Mouse (Mus musculus) telencephalon, adult 2 months (tissue): ENCODE data around the gene Gpr142.

Experiments
- DNase-seq: peaks from one replicate; pipeline ENCODE4 v3.0.0-alpha.2; 2011; ENCODE audit warnings: low read depth, low spot score

Gpr142 gene

GRCm38 (mm10) chr11:114801906-114802305 lies 3.2 kb downstream of the Gpr142 start:
- no peak for DNase-seq

- no peak for DNase-seq
These were observed 4.0 kb downstream of the Gpr142 start for GRCm38 (mm10) chr11:114802540-114803267.

GRCm38 (mm10) chr11:114803990-114804389 lies 5.3 kb downstream of the Gpr142 start:
- no peak for DNase-seq

GRCm38 (mm10) chr11:114807025-114807424 lies 8.3 kb downstream of the Gpr142 start:
- DNase-seq = no peak

GRCm38 (mm10) chr11:114807686-114808427 lies 9.1 kb downstream of the Gpr142 start:
- no peak for DNase-seq

- no peak for DNase-seq
These were observed 10.6 kb downstream of the Gpr142 start for GRCm38 (mm10) chr11:114809371-114809770.

GRCm38 (mm10) chr11:114810344-114810743 lies 11.6 kb downstream of the Gpr142 start:
- DNase-seq = no peak

- DNase-seq = no peak
These were observed 14.1 kb downstream of the Gpr142 start for GRCm38 (mm10) chr11:114812731-114813240.

GRCm38 (mm10) chr11:114814873-114815592 lies 16.3 kb downstream of the Gpr142 start:
- DNase-seq = no peak

- DNase-seq = no peak
These were observed 18.2 kb downstream of the Gpr142 start for GRCm38 (mm10) chr11:114816934-114817333.

GRCm38 (mm10) chr11:114818185-114818584 lies 19.5 kb downstream of the Gpr142 start:
- no peak for DNase-seq

GRCm38 (mm10) chr11:114819110-114819509 lies 20.4 kb downstream of the Gpr142 start:
- no peak for DNase-seq

- DNase-seq = no peak
These were observed 21.7 kb downstream of the Gpr142 start for GRCm38 (mm10) chr11:114820444-114820843.

GRCm38 (mm10) chr11:114821325-114821724 lies 22.6 kb downstream of the Gpr142 start:
- no peak for DNase-seq

GRCm38 (mm10) chr11:114822727-114823126 lies 24.0 kb downstream of the Gpr142 start:
- DNase-seq = peak; percentile 93

- no peak for DNase-seq
These were observed 24.5 kb downstream of the Gpr142 start for GRCm38 (mm10) chr11:114823199-114823725.

GRCm38 (mm10) chr11:114826686-114827085 lies 28.0 kb downstream of the Gpr142 start:
- no peak for DNase-seq

- no peak for DNase-seq
These were observed 31.0 kb downstream of the Gpr142 start for GRCm38 (mm10) chr11:114829499-114830432.

GRCm38 (mm10) chr11:114830433-114830773 lies 31.7 kb downstream of the Gpr142 start:
- DNase-seq = no peak

- no peak for DNase-seq
These were observed 34.4 kb downstream of the Gpr142 start for GRCm38 (mm10) chr11:114833166-114833565.
